Mouse (Mus musculus) mouse embryonic stem cell (cell line): Measurements from ENCODE around the gene Art4.

Experiments
- in situ Hi-C, 2 experiments: fragments of 300-500 bp; cut with MboI; formaldehyde crosslinking; loops; 1 replicate in 1 of 2; 3 replicates in 1 of 2; pipeline ENCODE4 v1.14.3; 2019 to 2020; ENCODE audit warnings: low sequenced_read_pairs in 2 of 2, low pct_unique_long_range_greater_than_20kb in 1 of 2, mixed read lengths in 1 of 2; ENCODE audit not compliant: unreplicated experiment in 1 of 2

The Art4 gene

GRCm38 (mm10) chr6:136881678-136882077 is 24.1 kb upstream of the Art4 start:
- in situ Hi-C loops: no loop called here

GRCm38 (mm10) chr6:136875670-136876069 is 18.1 kb upstream of the Art4 start, which contains the start of gene Mgp:
Mgp (minus strand) TSS chr6:136875823.
- in situ Hi-C loops: no loop called here

GRCm38 (mm10) chr6:136874599-136874998 is 17.1 kb upstream of the Art4 start:
- in situ Hi-C loops: no loop called here

GRCm38 (mm10) chr6:136868921-136869320 is 11.4 kb upstream of the Art4 start:
- in situ Hi-C loops: loop anchor here in 1 of 2 experiments (10.0 kb wide), 1 partner anchor 96 kb away; no protein-coding TSS in a partner anchor

- in situ Hi-C loops: loop anchor here in 1 of 2 experiments (10.0 kb wide), 1 partner anchor 99 kb away; no protein-coding TSS in a partner anchor
Observed at GRCm38 (mm10) chr6:136866150-136866549, 8.6 kb upstream of the Art4 start.

- in situ Hi-C loops: loop anchor here in 1 of 2 experiments (10.0 kb wide), 1 partner anchor 99 kb away; no protein-coding TSS in a partner anchor
Observed at GRCm38 (mm10) chr6:136865360-136865759, 7.8 kb upstream of the Art4 start.

GRCm38 (mm10) chr6:136861020-136861419 is 3.5 kb upstream of the Art4 start:
- in situ Hi-C loops: loop anchor here in 1 of 2 experiments (10.0 kb wide), 1 partner anchor 104 kb away; no protein-coding TSS in a partner anchor

GRCm38 (mm10) chr6:136858420-136858819 is 887 bp upstream of the Art4 start:
- in situ Hi-C loops: loop anchor here (5.0 to 10.0 kb wide), 2 partner anchors 109 to 126 kb away; no protein-coding TSS in a partner anchor

GRCm38 (mm10) chr6:136857873-136858260 is 334 bp upstream of the Art4 start:
- in situ Hi-C loops: loop anchor here (5.0 to 10.0 kb wide), 2 partner anchors 109 to 127 kb away; no protein-coding TSS in a partner anchor

- in situ Hi-C loops: loop anchor here (5.0 to 10.0 kb wide), 2 partner anchors 111 to 129 kb away; no protein-coding TSS in a partner anchor
Observed at GRCm38 (mm10) chr6:136856071-136856636, 1.4 kb downstream of the Art4 start.

- in situ Hi-C loops: loop anchor here (5.0 to 10.0 kb wide), 2 partner anchors 112 to 130 kb away; no protein-coding TSS in a partner anchor
Observed at GRCm38 (mm10) chr6:136855183-136855582, 2.4 kb downstream of the Art4 start.

- in situ Hi-C loops: loop anchor here in 1 of 2 experiments (10.0 kb wide), 1 partner anchor 130 kb away; no protein-coding TSS in a partner anchor
Observed at GRCm38 (mm10) chr6:136854361-136854781, 3.2 kb downstream of the Art4 start.

GRCm38 (mm10) chr6:136852762-136853161 is 4.8 kb downstream of the Art4 start:
- in situ Hi-C loops: loop anchor here in 1 of 2 experiments (10.0 kb wide), 1 partner anchor 132 kb away; no protein-coding TSS in a partner anchor

- in situ Hi-C loops: loop anchor here in 1 of 2 experiments (10.0 kb wide), 1 partner anchor 132 kb away; no protein-coding TSS in a partner anchor
Observed at GRCm38 (mm10) chr6:136852348-136852747, 5.2 kb downstream of the Art4 start.

GRCm38 (mm10) chr6:136850267-136850666 is 7.3 kb downstream of the Art4 start:
- in situ Hi-C loops: loop anchor here in 1 of 2 experiments (10.0 kb wide), 1 partner anchor 135 kb away; no protein-coding TSS in a partner anchor

GRCm38 (mm10) chr6:136848971-136849370 is 8.6 kb downstream of the Art4 start:
- in situ Hi-C loops: no loop called here

- in situ Hi-C loops: no loop called here
Observed at GRCm38 (mm10) chr6:136848399-136848798, 9.1 kb downstream of the Art4 start.

- in situ Hi-C loops: no loop called here
Observed at GRCm38 (mm10) chr6:136847790-136848189, 9.7 kb downstream of the Art4 start.

- in situ Hi-C loops: no loop called here
Observed at GRCm38 (mm10) chr6:136847267-136847666, 10.3 kb downstream of the Art4 start.
